Mouse (Mus musculus) megakaryocyte, embryonic 14.5 days (primary cell): ENCODE results near the gene Sh3glb2.

Experiments
- FLI1 ChIP-seq: IDR thresholded peaks from 2 replicates; pipeline ENCODE4 v1.6.1; 2012; ENCODE audit warnings: low read length, inconsistent platforms, mixed read lengths
- GATA1 ChIP-seq: IDR thresholded peaks from 3 replicates; pipeline ENCODE4 v1.6.1; 2012; ENCODE audit warnings: mixed read lengths, low read length, inconsistent platforms, borderline replicate concordance

DNA sequence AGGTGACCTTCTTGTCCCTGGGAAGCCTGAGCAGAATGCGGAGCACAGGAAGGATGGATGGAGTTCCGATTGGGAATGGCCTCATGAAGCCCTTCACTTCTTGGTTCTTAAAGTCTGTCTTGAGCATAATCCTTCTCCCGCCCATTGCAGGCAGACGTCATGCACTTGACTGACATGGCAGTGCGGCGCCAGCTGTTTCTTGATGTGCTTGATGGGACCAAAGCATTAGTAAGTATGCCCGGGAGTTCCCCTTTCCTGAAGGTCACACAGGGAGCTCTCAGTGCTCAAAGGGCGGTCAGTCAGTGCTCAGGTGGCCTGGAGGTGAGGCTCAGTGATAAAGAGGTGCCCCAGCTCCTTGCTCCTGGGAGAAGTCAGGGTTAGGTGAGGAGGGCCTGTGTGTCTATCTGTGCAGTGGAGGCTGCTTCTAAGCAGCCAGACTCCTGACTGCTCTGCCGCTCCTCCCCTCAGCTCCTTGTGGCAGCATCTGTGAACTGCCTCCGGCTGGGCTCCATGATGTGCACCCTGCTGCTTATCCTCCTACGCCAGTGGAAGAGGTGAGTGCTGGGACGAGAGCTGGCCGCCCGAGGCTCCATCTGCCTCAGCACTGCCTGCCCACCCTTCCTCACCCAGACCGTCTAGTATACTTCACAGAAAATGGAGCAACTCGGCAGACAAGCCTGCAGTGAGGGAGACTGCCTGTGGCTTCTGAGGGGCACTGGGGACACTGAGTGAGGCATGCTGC, 22.8 kb downstream of the Sh3glb2 start:
- no peak for TF ChIP-seq GATA1
- TF ChIP-seq FLI1 = no peak
